Mouse (Mus musculus) limb, embryonic 13.5 days (tissue): ENCODE results near the gene Tagln. TPM values are rescaled to one million over a fixed set of nuclear protein-coding genes. Genes with fewer than 3 reads are reported as not detected.
A peak's percentile ranks its signal among the peaks of the same experiment; 100 is the strongest.

Experiments used
- ATAC-seq: fragments of 200-750 bp; cut with Nextera tagmentation; 2 replicates; pipeline ENCODE4 v1.8.0; 2017; ENCODE audit warnings: low read depth, moderate number of reproducible peaks, moderate TSS enrichment; ENCODE audit not compliant: low FRiP score
- H3K27ac ChIP-seq: fragments of 300-500 bp; sonication (generic); 2 replicates; pipeline ENCODE4 v1.5.1; 2015; ENCODE audit warnings: inconsistent platforms, mild to moderate bottlenecking, moderate library complexity
- H3K27me3 ChIP-seq: fragments of 300-500 bp; sonication (generic); 2 replicates; pipeline ENCODE4 v1.6.1; 2015; ENCODE audit warnings: mild to moderate bottlenecking, inconsistent platforms
- H3K36me3 ChIP-seq: fragments of 300-500 bp; sonication (generic); 2 replicates; pipeline ENCODE4 v1.6.1; 2015; ENCODE audit warnings: inconsistent platforms, mild to moderate bottlenecking, moderate library complexity
- H3K4me1 ChIP-seq: fragments of 300-500 bp; sonication (generic); 2 replicates; pipeline ENCODE4 v1.6.1; 2015; ENCODE audit warnings: inconsistent platforms
- H3K4me2 ChIP-seq: fragments of 300-500 bp; sonication (generic); replicated peaks from 2 replicates; pipeline ENCODE4 v1.6.1; 2015; ENCODE audit warnings: inconsistent platforms, mild to moderate bottlenecking, moderate library complexity
- H3K4me3 ChIP-seq: fragments of 300-500 bp; sonication (generic); 2 replicates; pipeline ENCODE4 v1.5.1; 2015; ENCODE audit warnings: moderate library complexity, mild to moderate bottlenecking, inconsistent platforms
- H3K9ac ChIP-seq: fragments of 300-500 bp; sonication (generic); 2 replicates; pipeline ENCODE4 v1.6.1; 2015; ENCODE audit warnings: mild to moderate bottlenecking, inconsistent platforms
- H3K9me3 ChIP-seq: fragments of 300-500 bp; sonication (generic); 2 replicates; pipeline ENCODE4 v1.6.1; 2016; ENCODE audit warnings: inconsistent platforms
- WGBS: fragments of 180-500 bp; shearing (Covaris S2); methylation state at CpG from one replicate; pipeline ENCODE4 v1.1.7; 2015; 5-methylcytosine and 5-hydroxymethylcytosine counted together
- polyA plus RNA-seq: library from polyadenylated mRNA; unstranded; fragments of >200 nt; fragmentation: Nextera tagmentation; extraction: Ambion mirVana; gene quantifications from 2 replicates; pipeline ENCODE4 v1.2.1, GENCODE M21; 2015

Tagln gene
- polyA plus RNA-seq, 1 experiment from 2014 or later, result 19.1 TPM

GRCm38 (mm10) chr9:45919895-45920294 is 16.0 kb downstream of the Tagln start:
- Histone ChIP-seq H3K9ac (no peak overlapping the region), H3K4me3 (no peak overlapping the region), H3K27me3 (no peaks in the 10 kb centered on the region), H3K27ac (no peak overlapping the region), H3K9me3 (no peaks in the 10 kb centered on the region), H3K36me3 (peaks cover 88% of the 10 kb centered on the region), H3K4me2 (no peak overlapping the region), H3K4me1 (no peaks in the 10 kb centered on the region)
- 76% methylated on average over 1 of the region's 1 CpGs for WGBS
- ATAC-seq, result no peak

DNA sequence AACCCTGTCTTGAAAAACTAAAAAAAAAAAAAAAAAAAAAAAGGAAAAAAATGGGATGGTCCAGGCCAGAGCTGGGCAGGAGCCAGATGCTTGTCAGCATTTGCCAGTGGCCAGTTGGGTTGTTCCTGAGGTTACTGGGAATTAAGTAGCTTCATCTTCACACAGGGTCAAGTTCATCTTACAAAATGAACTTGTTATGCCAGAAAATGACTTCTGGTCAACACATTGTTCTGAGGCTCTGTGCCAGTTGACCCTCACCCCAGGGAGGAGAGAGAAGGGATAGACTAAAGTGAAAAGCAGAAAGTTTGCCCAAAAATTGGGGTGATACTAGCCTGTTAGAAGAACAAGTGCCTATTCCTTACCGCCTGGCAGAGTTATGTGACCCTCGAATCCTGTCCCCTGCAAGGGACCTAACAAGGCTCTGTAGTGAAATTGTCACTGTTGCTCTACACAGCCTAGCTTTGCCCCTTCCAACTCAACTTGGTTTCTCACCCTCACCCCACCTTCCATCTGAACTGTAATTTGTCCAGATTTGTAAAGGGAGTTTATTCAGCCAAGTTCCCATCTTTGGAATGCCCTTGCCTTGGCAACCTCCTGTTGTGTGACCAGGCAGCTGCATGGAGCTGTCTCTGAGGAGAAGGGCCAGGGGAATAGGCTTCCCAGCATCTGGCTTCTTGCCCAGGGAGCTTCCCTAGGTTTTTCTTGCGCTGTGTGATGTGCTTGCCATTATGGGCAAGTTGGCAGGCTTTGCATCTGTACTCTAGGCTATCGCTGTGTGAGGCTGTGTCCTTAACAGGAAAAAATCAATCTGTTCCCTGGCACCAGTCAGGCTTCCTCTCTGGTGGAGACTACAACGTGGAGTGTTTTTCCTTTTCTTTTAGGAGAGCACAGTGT is 18.6 kb downstream of the Tagln start:
- WGBS, result 91% methylated on average over 5 of the region's 5 CpGs
- Histone ChIP-seq H3K36me3 (peaks cover 94% of the 10 kb centered on the region), H3K9ac (no peak overlapping the region), H3K4me2 (no peak overlapping the region), H3K27ac (no peak overlapping the region), H3K27me3 (no peaks in the 10 kb centered on the region), H3K9me3 (no peaks in the 10 kb centered on the region), H3K4me3 (no peak overlapping the region), H3K4me1 (no peaks in the 10 kb centered on the region)
- no peak for ATAC-seq

DNA sequence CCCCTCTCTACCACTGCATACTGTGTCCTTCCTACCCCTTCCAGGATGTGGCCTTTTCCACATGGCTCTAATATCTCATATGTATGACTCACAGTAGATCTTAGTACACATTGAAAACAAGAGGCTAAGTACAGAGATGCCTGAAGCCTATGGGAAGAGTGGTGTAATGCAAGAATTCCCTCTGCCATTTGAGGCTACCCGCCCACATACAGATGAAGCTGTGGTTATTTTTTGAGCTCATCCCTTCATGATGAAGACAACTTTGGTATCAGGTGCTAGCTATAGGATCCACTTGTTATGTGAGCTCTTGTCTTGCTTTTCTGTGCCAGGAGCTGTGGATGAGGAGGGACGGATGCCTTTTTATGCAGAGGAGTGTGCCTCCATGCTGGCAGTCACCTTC is 20.2 kb downstream of the Tagln start:
- H3K27me3 ChIP-seq, result no peaks in the 10 kb centered on the region
- H3K36me3 ChIP-seq, result peaks cover 96% of the 10 kb centered on the region
- H3K9ac ChIP-seq, result no peak overlapping the region
- no peak for ATAC-seq
- no peaks in the 10 kb centered on the region for H3K4me1 ChIP-seq
- H3K9me3 ChIP-seq, result no peaks in the 10 kb centered on the region
- WGBS, result 90% methylated on average over 2 of the region's 2 CpGs
- H3K27ac ChIP-seq, result no peak overlapping the region
- H3K4me2 ChIP-seq, result no peak overlapping the region
- H3K4me3 ChIP-seq, result no peak overlapping the region

DNA sequence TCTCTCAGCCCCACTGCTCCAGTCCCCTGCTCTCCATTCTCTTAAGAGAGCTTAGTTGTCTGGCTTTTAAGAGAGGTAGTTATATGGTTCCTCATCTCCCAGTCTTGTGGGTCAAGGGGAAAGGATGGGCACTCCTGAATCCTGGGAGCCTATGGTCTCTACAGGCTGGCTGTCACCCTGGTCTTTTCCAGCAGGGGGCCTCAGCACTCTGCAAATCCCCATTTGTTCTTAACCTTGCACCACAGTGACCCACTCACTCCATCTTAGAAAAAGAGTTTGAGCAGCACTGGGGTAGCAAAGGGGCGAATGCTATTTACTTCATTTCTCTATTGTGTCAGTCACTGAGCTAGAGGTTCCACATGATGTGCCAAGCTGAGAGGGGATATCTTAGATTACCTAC is 24.2 kb downstream of the Tagln start:
- ATAC-seq, result no peak
- 70% methylated on average over 1 of the region's 1 CpGs for WGBS
- H3K4me3 ChIP-seq, result no peak overlapping the region
- no peak overlapping the region for H3K27ac ChIP-seq
- peaks cover 11% of the 10 kb centered on the region for H3K4me1 ChIP-seq
- peaks cover 80% of the 10 kb centered on the region for H3K36me3 ChIP-seq
- H3K4me2 ChIP-seq, result no peak overlapping the region
- no peaks in the 10 kb centered on the region for H3K9me3 ChIP-seq
- no peak overlapping the region for H3K9ac ChIP-seq
- H3K27me3 ChIP-seq, result no peaks in the 10 kb centered on the region

GRCm38 (mm10) chr9:45910995-45911394 is 24.9 kb downstream of the Tagln start:
- Histone ChIP-seq H3K9ac (no peak overlapping the region), H3K4me2 (no peak overlapping the region), H3K27ac (no peak overlapping the region), H3K4me1 (peaks cover 11% of the 10 kb centered on the region), H3K36me3 (peaks cover 73% of the 10 kb centered on the region), H3K9me3 (no peaks in the 10 kb centered on the region), H3K4me3 (no peak overlapping the region), H3K27me3 (no peaks in the 10 kb centered on the region)
- ATAC-seq, result no peak
- 89% methylated on average over 3 of the region's 3 CpGs for WGBS

- H3K27ac ChIP-seq, result peak overlapping the region; percentile 69; the same call in 1 of the 2 replicates
- peak overlapping the region; percentile 92 for H3K9ac ChIP-seq
- 0 out of 2 replicates have a peak, but pooled peaks have one; percentile 13 for ATAC-seq
- H3K4me1 ChIP-seq, result peaks cover 24% of the 10 kb centered on the region
- peak overlapping the region; percentile 83 for H3K4me3 ChIP-seq
- peaks cover 51% of the 10 kb centered on the region for H3K36me3 ChIP-seq
- no peaks in the 10 kb centered on the region for H3K27me3 ChIP-seq
- H3K4me2 ChIP-seq, result peak overlapping the region; percentile 80
- H3K9me3 ChIP-seq, result no peaks in the 10 kb centered on the region
- under 1% methylated on average over 19 of the region's 19 CpGs for WGBS
Observed at GRCm38 (mm10) chr9:45907078-45907428, 28.8 kb downstream of the Tagln start.

GRCm38 (mm10) chr9:45906355-45907077 is 29.3 kb downstream of the Tagln start, which contains the start of the genes Pcsk7 and Rnf214:
Gene Pcsk7, plus strand, starts transcription at chr9:45906497.
Gene Rnf214, minus strand, starts transcription at chr9:45906911.
- Histone ChIP-seq H3K9me3 (no peaks in the 10 kb centered on the region), H3K4me3 (peak within 1 kb of the TSS; percentile 83), H3K27me3 (no peaks in the 10 kb centered on the region), H3K27ac (peak within 1 kb of the TSS; percentile 87), H3K4me2 (peak within 1 kb of the TSS; percentile 80), H3K36me3 (peaks cover 51% of the 10 kb centered on the region), H3K4me1 (peaks cover 24% of the 10 kb centered on the region), H3K9ac (peak within 1 kb of the TSS; percentile 92)
- peak; percentile 92 for ATAC-seq
- under 1% methylated on average over 76 of the region's 80 CpGs for WGBS

GRCm38 (mm10) chr9:45905811-45906237 is 30.0 kb downstream of the Tagln start:
- H3K27ac ChIP-seq, result peak overlapping the region; percentile 87
- no peaks in the 10 kb centered on the region for H3K27me3 ChIP-seq
- peak overlapping the region; percentile 92 for H3K9ac ChIP-seq
- ATAC-seq, result peak; percentile 60
- peak overlapping the region; percentile 83 for H3K4me3 ChIP-seq
- peaks cover 24% of the 10 kb centered on the region for H3K4me1 ChIP-seq
- under 1% methylated on average over 21 of the region's 27 CpGs for WGBS
- H3K9me3 ChIP-seq, result no peaks in the 10 kb centered on the region
- peaks cover 45% of the 10 kb centered on the region for H3K36me3 ChIP-seq
- peak overlapping the region; percentile 80 for H3K4me2 ChIP-seq

GRCm38 (mm10) chr9:45905196-45905595 is 30.7 kb downstream of the Tagln start:
- Histone ChIP-seq H3K9me3 (no peaks in the 10 kb centered on the region), H3K4me2 (peak overlapping the region; percentile 80), H3K9ac (peak overlapping the region; percentile 92), H3K4me3 (peak overlapping the region; percentile 83), H3K27ac (peak overlapping the region; percentile 87; the same call in 1 of the 2 replicates), H3K4me1 (peaks cover 24% of the 10 kb centered on the region), H3K27me3 (no peaks in the 10 kb centered on the region), H3K36me3 (peaks cover 40% of the 10 kb centered on the region)
- ATAC-seq, result no peak
- WGBS, result 54% methylated on average over 4 of the region's 4 CpGs

GRCm38 (mm10) chr9:45893681-45894080 is 42.2 kb downstream of the Tagln start:
- H3K9ac ChIP-seq, result no peak overlapping the region

More at GRCm38 (mm10) chr9:45893681-45894080, 42.2 kb downstream of the Tagln start:
- no peaks in the 10 kb centered on the region for H3K27me3 ChIP-seq
- no peaks in the 10 kb centered on the region for H3K9me3 ChIP-seq
- H3K4me1 ChIP-seq, result no peaks in the 10 kb centered on the region
- ATAC-seq, result no peak
- H3K4me2 ChIP-seq, result no peak overlapping the region
- no peak overlapping the region for H3K27ac ChIP-seq
- peaks cover 91% of the 10 kb centered on the region for H3K36me3 ChIP-seq
- no peak overlapping the region for H3K4me3 ChIP-seq
